22 mouse cellular contexts compared by ENCODE assay signal in genomic region chr2:25257250-25257649, GRCm38 (mm10). TPM values are rescaled to one million over a fixed set of nuclear protein-coding genes. Genes with fewer than 3 reads are reported as not detected.
"Had no signal": no experiment of that assay in that cellular context is flagged by ENCODE, and none has a peak within 500 bp of the region (broad histone marks: within the 10 kb centered on the region; RNA-seq: fewer than 3 reads in every experiment).

No protein-coding gene starts in this region.

RNA-seq across cellular contexts. Expression of gene Cysrt1, which starts 15.0 kb away (rescaled TPM):
- total RNA-seq: common myeloid progenitor, adult 5-6 weeks; forebrain, postnatal 0 days; gastrocnemius, adult 18-20 months; gastrocnemius, adult 2 months; gastrocnemius, adult 8-10 months; gastrocnemius, postnatal 10 days; gastrocnemius, postnatal 14 days; gastrocnemius, postnatal 25 days; gastrocnemius, postnatal 36 days; gastrocnemius, postnatal 4 days; granulocyte monocyte progenitor cell, adult 5-6 weeks; heart, adult 18-20 months; heart, adult 2 months; heart, adult 8-10 months had no signal
- polyA plus RNA-seq: embryonic facial prominence, embryonic 10.5 days; embryonic facial prominence, embryonic 11.5 days; embryonic facial prominence, embryonic 12.5 days; erythroblast, embryonic 14.5 days; forebrain, embryonic 11.5 days; forebrain, embryonic 12.5 days; forebrain, embryonic 13.5 days; forebrain, embryonic 14.5 days; forebrain, postnatal 0 days; heart, adult 2 months had no signal
